Mouse (Mus musculus) midbrain, embryonic 12.5 days (tissue): ENCODE data around the gene Dnm1. TPM values are rescaled to one million over a fixed set of nuclear protein-coding genes. Genes with fewer than 3 reads are reported as not detected.
A peak's percentile ranks its signal among the peaks of the same experiment; 100 is the strongest.

Experiments
- ATAC-seq: fragments of 200-750 bp; cut with Nextera tagmentation; 2 replicates; pipeline ENCODE4 v1.8.0; 2017; ENCODE audit warnings: low read depth, moderate TSS enrichment, moderate library complexity; ENCODE audit not compliant: low FRiP score
- H3K27ac ChIP-seq: fragments of 300-500 bp; sonication (generic); replicated peaks from 2 replicates; pipeline ENCODE4 v1.5.1; 2016; ENCODE audit warnings: mild to moderate bottlenecking
- H3K27me3 ChIP-seq: fragments of 300-500 bp; sonication (generic); 2 replicates; pipeline ENCODE4 v1.6.1; 2016; ENCODE audit warnings: mild to moderate bottlenecking
- H3K36me3 ChIP-seq: fragments of 300-500 bp; sonication (generic); 2 replicates; pipeline ENCODE4 v1.6.1; 2016
- H3K4me1 ChIP-seq: fragments of 300-500 bp; sonication (generic); 2 replicates; pipeline ENCODE4 v1.6.1; 2016
- H3K4me2 ChIP-seq: fragments of 300-500 bp; sonication (generic); replicated peaks from 2 replicates; pipeline ENCODE4 v1.6.1; 2016; ENCODE audit warnings: mild to moderate bottlenecking, moderate library complexity
- H3K4me3 ChIP-seq: fragments of 300-500 bp; sonication (generic); 2 replicates; pipeline ENCODE4 v1.5.1; 2016; ENCODE audit warnings: mild to moderate bottlenecking
- H3K9ac ChIP-seq: fragments of 300-500 bp; sonication (generic); replicated peaks from 2 replicates; pipeline ENCODE4 v1.6.1; 2016; ENCODE audit warnings: mild to moderate bottlenecking, moderate library complexity
- H3K9me3 ChIP-seq: fragments of 300-500 bp; sonication (generic); 2 replicates; pipeline ENCODE4 v1.6.1; 2016; ENCODE audit warnings: mild to moderate bottlenecking
- WGBS: fragments of 180-500 bp; shearing (Covaris S2); methylation state at CpG from one replicate; pipeline ENCODE4 v1.1.7; 2016; 5-methylcytosine and 5-hydroxymethylcytosine counted together
- polyA plus RNA-seq: library from polyadenylated mRNA; unstranded; fragments of >200 nt; fragmentation: Nextera tagmentation; extraction: Ambion mirVana; gene quantifications from 2 replicates; pipeline ENCODE4 v1.2.1, GENCODE M21; 2016

The Dnm1 gene
- polyA plus RNA-seq, 1 experiment from 2014 or later = 30.5 TPM

DNA sequence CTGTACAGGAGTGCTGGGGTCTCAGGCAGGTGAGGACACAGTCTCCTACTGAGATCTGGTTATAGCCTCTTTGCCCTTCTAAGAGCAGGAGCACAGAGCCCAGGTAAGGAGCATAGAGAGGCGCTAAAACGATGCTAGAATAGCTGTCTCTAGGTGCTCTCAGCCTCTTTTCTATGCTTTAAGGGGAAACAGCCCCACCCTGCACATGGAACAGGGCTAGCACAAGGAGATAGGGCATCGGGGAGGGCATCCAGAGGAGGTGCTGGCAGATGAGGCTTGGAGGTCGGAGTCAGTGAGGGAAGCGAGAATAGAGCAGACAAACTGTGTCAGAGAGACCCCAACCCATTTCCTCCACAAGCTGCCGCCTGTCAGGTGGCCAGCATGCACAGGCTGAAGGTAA, 6.1 kb downstream of the Dnm1 start:
- no peak for ATAC-seq
- peaks cover 29% of the 10 kb centered on the region for H3K4me1 ChIP-seq
- H3K27ac ChIP-seq = no peak overlapping the region
- peaks cover 27% of the 10 kb centered on the region for H3K27me3 ChIP-seq
- no peak overlapping the region for H3K4me3 ChIP-seq
- H3K9ac ChIP-seq = no peak overlapping the region
- 81% methylated on average over 6 of the region's 6 CpGs for WGBS
- H3K4me2 ChIP-seq = no peak overlapping the region
- no peaks in the 10 kb centered on the region for H3K9me3 ChIP-seq
- H3K36me3 ChIP-seq = no peaks in the 10 kb centered on the region

- Histone ChIP-seq H3K36me3 (no peaks in the 10 kb centered on the region), H3K4me2 (no peak overlapping the region), H3K4me3 (no peak overlapping the region), H3K4me1 (peaks cover 12% of the 10 kb centered on the region), H3K9me3 (no peaks in the 10 kb centered on the region), H3K9ac (no peak overlapping the region), H3K27me3 (0 out of 2 replicates have a peak, but pooled peaks cover 8% of the 10 kb centered on the region), H3K27ac (no peak overlapping the region)
- no peak for ATAC-seq
- WGBS = 64% methylated on average over 14 of the region's 14 CpGs
These were observed 8.4 kb downstream of the Dnm1 start for GRCm38 (mm10) chr2:32344598-32345321.

- no peak for ATAC-seq
- no peaks in the 10 kb centered on the region for H3K36me3 ChIP-seq
- 0 out of 2 replicates have a peak, but pooled peaks cover 5% of the 10 kb centered on the region for H3K27me3 ChIP-seq
- H3K4me2 ChIP-seq = no peak overlapping the region
- 86% methylated on average over 10 of the region's 10 CpGs for WGBS
- no peak overlapping the region for H3K27ac ChIP-seq
- no peaks in the 10 kb centered on the region for H3K9me3 ChIP-seq
- no peak overlapping the region for H3K4me3 ChIP-seq
- 0 out of 2 replicates have a peak overlapping the region, but pooled peaks have one; percentile 4 for H3K9ac ChIP-seq
- peaks cover 10% of the 10 kb centered on the region for H3K4me1 ChIP-seq
These were observed 9.1 kb downstream of the Dnm1 start for GRCm38 (mm10) chr2:32344056-32344455.

GRCm38 (mm10) chr2:32343351-32343671, 9.8 kb downstream of the Dnm1 start:
- Histone ChIP-seq H3K9me3 (no peaks in the 10 kb centered on the region), H3K36me3 (no peaks in the 10 kb centered on the region), H3K4me3 (no peak overlapping the region), H3K27ac (no peak overlapping the region), H3K4me2 (no peak overlapping the region), H3K4me1 (peaks cover 10% of the 10 kb centered on the region), H3K9ac (no peak overlapping the region), H3K27me3 (0 out of 2 replicates have a peak, but pooled peaks cover 3% of the 10 kb centered on the region)
- ATAC-seq = no peak
- WGBS = 95% methylated on average over 2 of the region's 2 CpGs

DNA sequence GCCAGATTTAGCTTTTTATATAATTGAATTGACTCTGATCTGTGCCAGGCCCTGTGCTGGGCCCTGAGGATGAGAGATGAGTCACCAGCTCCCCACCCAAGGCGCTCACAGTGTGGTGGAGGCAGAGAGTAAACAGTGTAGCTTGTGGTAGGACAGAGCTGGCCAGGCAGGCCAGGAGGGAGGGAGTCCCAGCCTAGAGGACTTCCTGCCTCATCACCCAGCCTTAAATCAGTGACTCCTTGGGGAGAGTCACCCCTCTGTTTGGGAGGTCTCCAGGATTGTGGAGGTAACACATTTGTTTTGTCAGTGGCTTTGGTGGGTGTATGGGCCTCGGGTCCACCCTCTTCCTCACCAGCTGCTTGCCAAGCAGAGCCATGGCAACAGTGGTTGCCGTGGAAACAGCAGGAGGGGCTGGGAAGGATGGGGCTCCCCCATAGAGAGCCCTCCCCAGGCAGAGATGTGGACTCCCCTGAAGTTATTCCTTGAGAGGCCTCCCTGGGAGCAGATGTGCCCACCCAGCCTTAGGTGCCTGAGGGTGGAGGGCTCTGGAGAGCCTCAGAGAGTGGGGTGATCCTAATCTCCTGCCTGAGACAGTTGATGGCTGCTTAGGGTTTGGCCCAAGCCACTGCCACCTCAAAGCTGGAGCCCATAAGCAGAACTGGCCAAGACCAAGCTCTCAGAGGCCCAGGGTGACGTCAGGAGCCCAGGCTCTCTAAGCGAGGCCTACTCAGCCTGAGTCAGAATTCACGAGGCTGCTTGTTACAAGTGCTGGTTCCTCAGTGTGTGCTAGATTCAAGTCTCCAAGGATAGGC, 10.4 kb downstream of the Dnm1 start:
- H3K9me3 ChIP-seq = no peaks in the 10 kb centered on the region
- H3K4me2 ChIP-seq = no peak overlapping the region
- WGBS = 70% methylated on average over 6 of the region's 6 CpGs
- no peaks in the 10 kb centered on the region for H3K36me3 ChIP-seq
- H3K9ac ChIP-seq = 0 out of 2 replicates have a peak overlapping the region, but pooled peaks have one; percentile 11
- no peak for ATAC-seq
- H3K4me3 ChIP-seq = no peak overlapping the region
- 0 out of 2 replicates have a peak overlapping the region, but pooled peaks have one; percentile 30 for H3K27ac ChIP-seq
- H3K4me1 ChIP-seq = peaks cover 10% of the 10 kb centered on the region
- H3K27me3 ChIP-seq = no peaks in the 10 kb centered on the region

- WGBS = 78% methylated on average over 4 of the region's 4 CpGs
These were observed 11.1 kb downstream of the Dnm1 start for GRCm38 (mm10) chr2:32342039-32342438.

GRCm38 (mm10) chr2:32341634-32341939, 11.6 kb downstream of the Dnm1 start:
- Histone ChIP-seq H3K9ac (no peak overlapping the region), H3K4me2 (no peak overlapping the region), H3K36me3 (no peaks in the 10 kb centered on the region), H3K4me1 (peaks cover 10% of the 10 kb centered on the region), H3K27ac (no peak overlapping the region), H3K4me3 (no peak overlapping the region), H3K27me3 (peaks cover 5% of the 10 kb centered on the region; the same call in 1 of the 2 replicates), H3K9me3 (no peaks in the 10 kb centered on the region)
- 91% methylated on average over 4 of the region's 4 CpGs for WGBS
- no peak for ATAC-seq

More at GRCm38 (mm10) chr2:32342039-32342438, 11.1 kb downstream of the Dnm1 start:
- no peak for ATAC-seq
- Histone ChIP-seq H3K4me1 (peaks cover 10% of the 10 kb centered on the region), H3K9ac (no peak overlapping the region), H3K27me3 (peaks cover 1% of the 10 kb centered on the region; the same call in 1 of the 2 replicates), H3K36me3 (no peaks in the 10 kb centered on the region), H3K4me2 (no peak overlapping the region), H3K4me3 (no peak overlapping the region), H3K9me3 (no peaks in the 10 kb centered on the region), H3K27ac (0 out of 2 replicates have a peak overlapping the region, but pooled peaks have one; percentile 30)

DNA sequence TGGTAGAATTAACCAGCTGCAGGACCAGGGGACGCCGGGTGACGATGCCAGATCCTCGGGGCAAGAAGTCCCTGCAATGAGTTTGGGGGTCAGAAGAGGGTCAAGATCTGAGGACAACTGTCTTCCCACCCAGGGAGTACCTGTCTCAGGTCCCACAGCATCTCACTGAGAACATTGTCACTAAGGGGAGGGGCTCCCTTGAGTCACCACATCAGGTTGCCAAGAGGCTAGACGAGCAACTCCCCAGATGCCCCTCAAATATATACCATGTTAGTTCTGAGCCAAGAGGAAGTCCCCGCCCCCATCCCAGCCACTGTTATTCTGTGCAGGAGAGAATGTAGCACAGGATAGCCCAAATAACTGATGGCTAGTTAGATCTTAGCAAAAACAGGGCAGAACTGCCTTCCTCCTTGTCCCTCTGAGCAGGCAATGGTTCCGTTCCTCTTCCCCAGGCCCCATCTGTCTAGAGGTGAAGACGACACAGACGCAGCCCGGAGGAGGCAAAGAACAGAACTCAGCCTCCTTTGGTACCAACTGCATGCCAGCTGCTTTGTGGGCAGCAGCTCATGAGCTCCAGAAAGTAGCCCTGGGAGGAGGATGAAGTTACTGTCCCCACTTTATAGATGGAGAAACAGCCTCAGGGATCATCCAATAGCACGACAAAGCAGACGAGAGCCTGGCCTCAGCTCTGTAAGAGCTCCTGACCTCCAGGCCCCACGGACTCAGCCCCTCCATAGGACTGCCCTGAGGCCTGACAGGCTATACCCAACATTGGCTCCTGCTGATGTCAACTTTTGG, 12.1 kb downstream of the Dnm1 start:
- no peaks in the 10 kb centered on the region for H3K9me3 ChIP-seq
- H3K9ac ChIP-seq = no peak overlapping the region
- no peak overlapping the region for H3K4me3 ChIP-seq
- peaks cover 10% of the 10 kb centered on the region for H3K4me1 ChIP-seq
- WGBS = 84% methylated on average over 13 of the region's 13 CpGs
- H3K4me2 ChIP-seq = no peak overlapping the region
- no peak for ATAC-seq
- H3K27ac ChIP-seq = no peak overlapping the region
- peaks cover 5% of the 10 kb centered on the region; the same call in 1 of the 2 replicates for H3K27me3 ChIP-seq
- no peaks in the 10 kb centered on the region; the same call in 1 of the 2 replicates for H3K36me3 ChIP-seq

DNA sequence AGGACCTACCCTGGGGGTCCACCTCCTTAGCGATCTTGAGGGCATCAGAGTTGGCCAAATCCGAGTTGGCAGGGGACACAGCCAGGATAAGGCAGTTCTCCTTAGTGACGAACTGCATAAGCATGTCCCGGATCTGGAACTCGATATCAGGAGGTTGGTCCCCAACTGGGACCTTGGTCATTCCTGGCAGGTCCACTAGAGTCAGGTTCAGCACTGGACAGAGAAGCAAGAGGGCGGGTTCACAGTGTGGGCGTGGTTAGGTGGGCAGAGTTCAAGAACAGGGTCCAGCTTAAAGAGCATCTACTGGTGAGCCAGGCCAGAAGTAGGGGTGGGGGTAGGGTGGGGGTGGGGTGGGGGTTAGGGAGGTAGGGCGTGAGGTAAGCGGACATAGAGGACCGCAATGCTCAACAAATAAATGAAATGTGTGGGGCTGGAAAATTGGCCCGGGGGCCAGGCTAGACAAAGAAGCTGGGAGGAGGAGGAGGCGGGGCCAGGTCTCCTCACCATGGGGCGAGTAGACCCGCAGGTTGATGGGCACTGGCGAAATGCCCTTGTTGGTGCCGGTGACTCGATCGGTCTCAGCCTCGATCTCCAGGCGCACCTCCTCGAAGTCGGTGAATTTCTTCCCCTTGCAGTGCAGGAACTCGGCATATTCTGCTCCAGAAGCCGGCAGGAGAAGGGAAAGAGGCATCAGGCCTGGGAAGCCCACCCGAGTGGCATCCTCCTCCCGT, 13.1 kb downstream of the Dnm1 start:
- no peak for ATAC-seq
- Histone ChIP-seq H3K27ac (no peak overlapping the region), H3K9me3 (no peaks in the 10 kb centered on the region), H3K36me3 (peaks cover 4% of the 10 kb centered on the region; the same call in 1 of the 2 replicates), H3K4me2 (no peak overlapping the region), H3K4me3 (no peak overlapping the region), H3K27me3 (peaks cover 5% of the 10 kb centered on the region), H3K9ac (no peak overlapping the region), H3K4me1 (peaks cover 10% of the 10 kb centered on the region)
- 47% methylated on average over 26 of the region's 26 CpGs for WGBS

- Histone ChIP-seq H3K9me3 (no peaks in the 10 kb centered on the region), H3K27ac (no peak overlapping the region), H3K9ac (no peak overlapping the region), H3K4me1 (no peaks in the 10 kb centered on the region), H3K27me3 (peaks cover 5% of the 10 kb centered on the region), H3K4me2 (no peak overlapping the region), H3K36me3 (peaks cover 4% of the 10 kb centered on the region; the same call in 1 of the 2 replicates), H3K4me3 (no peak overlapping the region)
- 54% methylated on average over 15 of the region's 15 CpGs for WGBS
- ATAC-seq = no peak
These were observed 17.2 kb downstream of the Dnm1 start for GRCm38 (mm10) chr2:32335888-32336287.

DNA sequence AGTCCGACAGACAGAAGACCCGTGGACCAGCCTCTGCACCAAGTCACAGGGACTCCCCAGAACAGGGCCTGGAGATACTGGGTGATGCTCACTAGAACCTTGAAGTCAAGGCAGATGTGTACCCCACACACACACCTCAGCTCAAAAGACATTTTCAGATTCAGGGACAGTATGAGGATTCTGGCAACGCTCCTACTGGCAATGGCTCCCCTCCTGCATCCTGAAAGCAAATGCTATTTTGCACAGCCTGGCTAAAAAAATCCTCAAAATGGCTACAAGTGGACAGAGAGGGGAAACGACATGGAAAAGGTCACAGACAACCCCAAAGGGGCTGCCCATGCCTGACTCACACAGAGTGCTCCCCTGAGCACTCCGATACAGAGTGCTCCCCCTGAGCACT, 21.0 kb downstream of the Dnm1 start:
- H3K9ac ChIP-seq = no peak overlapping the region
- no peak overlapping the region for H3K4me3 ChIP-seq
- no peak for ATAC-seq
- no peak overlapping the region for H3K27ac ChIP-seq
- no peak overlapping the region for H3K4me2 ChIP-seq
- WGBS = 96% methylated on average over 5 of the region's 5 CpGs
- no peaks in the 10 kb centered on the region for H3K4me1 ChIP-seq
- no peaks in the 10 kb centered on the region for H3K9me3 ChIP-seq
- H3K36me3 ChIP-seq = peaks cover 4% of the 10 kb centered on the region; the same call in 1 of the 2 replicates
- H3K27me3 ChIP-seq = peaks cover 5% of the 10 kb centered on the region
